Mouse (Mus musculus): ENCODE measurements at regions not wholly inside any gene's neighbourhood (a gene's known extent, or its start where the extent isn't known, plus 50 kb on each side); places are given as distances from the start of the nearest gene placed in this dataset.
"Not testable (repeated sequence)": the region's sequence is repeated elsewhere in the genome, so short reads cannot be mapped to it uniquely, and the experiment has no call there.

DNA sequence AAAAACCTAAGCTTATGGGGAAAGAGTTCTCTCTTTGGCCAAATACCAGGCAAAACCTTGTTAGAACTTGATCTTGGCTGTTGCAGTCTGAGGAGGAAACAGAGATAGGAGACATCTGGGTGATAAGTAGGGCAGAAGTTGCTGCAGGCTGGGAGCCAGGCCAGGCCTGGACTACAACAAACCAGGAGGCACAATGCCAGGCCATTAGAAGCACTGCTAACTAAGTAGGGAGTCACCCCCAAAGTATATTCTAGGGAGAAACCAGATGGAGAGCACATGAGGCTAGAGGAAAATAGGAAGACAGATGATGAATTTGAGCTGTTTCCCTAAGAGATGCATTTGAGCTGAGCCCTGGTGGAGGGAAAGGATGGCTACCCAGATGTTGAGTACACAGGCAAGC is 444.6 kb upstream of the Zfp507 start:
- intact Hi-C loops (cut with DNase I), result no loop called here
- DNase-seq (ENCODE audit: extremely low spot score in 1 of 2, low spot score in 2 of 2), result no peak

GRCm38 (mm10) chr7:36236673-36237072 is 433.9 kb upstream of the Zfp507 start:
- intact Hi-C loops (cut with DNase I), result no loop called here
- DNase-seq (ENCODE audit: extremely low spot score in 1 of 2, low spot score in 2 of 2), result no peak

- intact Hi-C loops (cut with DNase I), result no loop called here
- no peak for DNase-seq (ENCODE audit: extremely low spot score in 1 of 2, low spot score in 2 of 2)
Measured at GRCm38 (mm10) chr7:36229031-36229430, 426.2 kb upstream of the Zfp507 start.

GRCm38 (mm10) chr7:36224416-36224815 is 421.6 kb upstream of the Zfp507 start:
- DNase-seq (ENCODE audit: extremely low spot score in 1 of 2, low spot score in 2 of 2), result no peak
- intact Hi-C loops (cut with DNase I), result no loop called here

DNA sequence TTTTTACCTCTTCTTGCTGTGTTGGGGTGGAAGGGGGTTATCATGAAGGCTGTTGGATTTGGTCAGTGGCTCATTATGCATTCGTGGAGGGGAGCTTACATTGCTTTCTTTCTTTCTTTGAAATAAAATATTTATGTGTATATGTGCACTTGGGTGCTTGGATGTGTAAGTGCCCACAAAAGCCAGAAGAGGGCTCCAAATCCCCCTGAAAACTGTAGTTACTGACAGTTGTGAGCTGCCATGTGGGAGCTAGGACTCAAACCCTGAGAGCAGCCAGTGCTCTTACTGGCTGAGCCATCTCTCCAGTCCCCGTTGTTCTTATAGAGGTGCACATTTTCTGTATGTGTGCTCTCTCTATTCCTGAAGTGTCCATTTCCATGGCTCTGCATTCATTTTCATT is 415.6 kb upstream of the Zfp507 start:
- no peak for DNase-seq (ENCODE audit: extremely low spot score in 1 of 2, low spot score in 2 of 2)
- intact Hi-C loops (cut with DNase I), result no loop called here

DNA sequence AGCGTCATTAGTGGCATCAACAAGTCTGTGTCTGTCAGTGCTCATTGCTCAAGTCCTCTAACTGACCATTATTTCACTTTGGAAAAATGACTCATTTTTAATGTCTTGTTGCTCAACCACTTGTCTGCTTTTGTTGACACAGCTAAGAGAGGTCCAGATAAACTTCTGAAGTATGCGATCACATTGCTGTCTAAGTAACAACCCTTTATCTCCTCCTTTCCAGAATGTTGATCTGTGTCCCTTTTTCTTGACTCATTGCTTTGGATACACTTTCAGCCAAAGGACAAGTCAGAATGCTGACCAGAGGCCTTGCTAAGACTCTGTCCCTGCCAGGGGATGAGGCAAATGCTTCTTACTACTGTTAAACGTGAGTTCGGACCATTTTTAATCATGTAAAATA is 407.2 kb upstream of the Zfp507 start:
- intact Hi-C loops (cut with DNase I), result no loop called here
- no peak for DNase-seq (ENCODE audit: extremely low spot score in 1 of 2, low spot score in 2 of 2)

DNA sequence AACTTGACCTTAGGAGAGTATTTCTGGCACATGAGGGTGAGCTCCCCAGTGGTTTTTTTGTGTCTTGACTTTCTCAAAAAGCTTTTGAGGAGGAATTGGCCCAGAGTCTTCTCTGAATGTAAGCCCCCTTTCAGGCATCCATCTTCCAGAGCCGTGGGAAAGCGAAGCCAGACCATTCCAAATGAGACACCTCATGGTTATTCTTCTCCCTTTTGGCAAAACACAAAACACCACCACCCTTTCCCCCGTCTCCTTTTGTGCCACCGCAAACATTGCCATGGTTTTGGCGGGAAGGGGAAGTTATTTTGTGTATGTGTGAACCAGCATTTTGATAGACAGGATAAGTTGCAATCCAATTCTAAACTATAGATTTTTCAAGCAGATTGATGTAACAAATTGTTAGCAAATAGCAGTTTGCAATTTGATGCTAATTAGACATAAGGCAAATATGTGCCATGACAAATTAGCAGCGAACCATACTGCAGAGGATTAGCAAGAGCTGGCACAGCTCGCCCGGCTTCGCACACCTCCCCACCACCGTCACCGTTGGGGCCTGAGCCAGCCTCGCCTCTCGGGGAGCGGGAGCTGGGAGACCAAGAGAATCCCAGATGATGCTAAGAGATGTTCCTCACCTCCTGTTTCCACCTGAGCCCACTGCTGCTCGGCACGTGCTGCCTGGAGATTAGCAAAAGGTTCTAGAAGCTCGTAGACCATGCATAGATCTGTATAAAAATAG is 404.9 kb upstream of the Zfp507 start:
- peak in 1 of 2 experiments; percentile 39 for DNase-seq (ENCODE audit: extremely low spot score in 1 of 2, low spot score in 2 of 2)
- intact Hi-C loops (cut with DNase I), result no loop called here

DNA sequence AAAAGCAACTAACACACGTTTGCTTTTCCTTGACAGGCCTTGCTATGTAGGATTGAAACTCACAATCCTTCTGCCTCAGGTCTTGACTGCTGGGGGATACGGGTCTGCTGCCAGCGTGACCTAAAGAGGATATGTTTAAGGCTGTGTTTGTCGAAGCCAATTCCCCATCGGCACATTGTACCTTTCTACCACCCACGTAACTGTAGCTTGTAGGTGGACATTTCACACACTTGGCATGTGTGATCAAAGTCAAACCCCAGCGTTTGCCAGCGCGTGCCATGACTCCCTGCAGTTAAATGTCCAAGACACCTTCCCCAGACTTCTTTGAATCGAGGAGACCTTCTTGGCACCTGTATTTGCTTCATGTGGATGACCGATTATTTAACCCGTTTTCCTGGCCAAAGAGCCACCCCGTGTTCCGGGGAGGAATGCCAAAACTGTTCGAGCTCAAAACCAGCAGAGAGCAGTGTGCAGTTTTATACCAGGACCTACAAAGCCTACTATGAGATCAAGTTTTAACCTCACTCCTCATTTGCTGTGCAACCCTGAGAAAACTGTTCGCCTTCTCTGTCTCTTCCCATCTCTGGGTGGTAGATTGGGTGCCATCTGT is 395.4 kb upstream of the Zfp507 start:
- DNase-seq (ENCODE audit: extremely low spot score in 1 of 2, low spot score in 2 of 2), result no peak
- intact Hi-C loops (cut with DNase I), result no loop called here

DNA sequence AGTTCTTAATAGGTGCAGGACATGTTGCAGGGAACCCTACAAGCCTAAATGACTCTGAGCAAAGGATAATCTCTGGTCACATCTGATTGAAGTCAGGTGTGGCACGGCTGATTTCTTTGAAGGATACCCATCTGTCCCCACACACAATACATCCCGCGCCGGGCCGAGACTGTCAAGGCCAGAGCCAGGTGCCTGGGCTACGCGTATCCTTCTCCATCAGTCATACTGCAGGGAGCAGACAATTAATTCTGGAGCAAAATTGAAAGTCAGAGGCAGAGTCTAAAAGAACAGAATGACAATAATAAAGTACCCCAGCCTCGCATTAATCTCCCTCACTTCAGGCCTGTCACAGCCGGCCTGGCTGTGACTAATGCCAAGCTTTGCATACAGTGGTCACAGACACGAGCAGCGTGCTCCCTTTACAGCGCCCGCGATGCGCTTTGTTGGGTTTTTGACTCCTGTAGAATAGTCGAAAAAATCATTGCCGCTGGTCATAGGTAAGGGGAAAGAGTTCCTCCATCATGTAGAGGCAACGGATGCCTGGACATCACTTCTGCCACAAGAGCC is 393.4 kb upstream of the Zfp507 start:
- no peak for DNase-seq (ENCODE audit: extremely low spot score in 1 of 2, low spot score in 2 of 2)
- intact Hi-C loops (cut with DNase I), result no loop called here

DNA sequence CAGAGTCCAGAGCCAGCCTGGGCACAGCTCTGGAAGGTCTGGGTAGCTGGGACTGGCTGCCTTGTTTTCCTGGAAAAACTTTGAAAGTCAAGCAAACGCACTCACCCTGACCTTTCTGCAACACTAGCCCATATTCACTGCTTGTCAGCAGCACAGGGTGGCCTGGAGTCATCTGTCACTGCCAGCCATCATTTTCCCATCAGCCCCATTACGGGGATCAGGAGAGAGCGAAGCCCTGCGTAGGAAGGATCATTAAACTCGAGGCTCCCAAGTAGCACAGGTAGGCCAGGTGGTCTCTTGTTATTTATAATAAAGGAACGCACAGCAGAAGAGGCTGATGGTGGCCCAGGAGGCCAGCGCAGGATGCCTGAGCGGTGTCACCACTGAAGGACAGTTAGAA is 389.8 kb upstream of the Zfp507 start:
- DNase-seq (ENCODE audit: extremely low spot score in 1 of 2, low spot score in 2 of 2), result no peak
- intact Hi-C loops (cut with DNase I), result no loop called here

DNA sequence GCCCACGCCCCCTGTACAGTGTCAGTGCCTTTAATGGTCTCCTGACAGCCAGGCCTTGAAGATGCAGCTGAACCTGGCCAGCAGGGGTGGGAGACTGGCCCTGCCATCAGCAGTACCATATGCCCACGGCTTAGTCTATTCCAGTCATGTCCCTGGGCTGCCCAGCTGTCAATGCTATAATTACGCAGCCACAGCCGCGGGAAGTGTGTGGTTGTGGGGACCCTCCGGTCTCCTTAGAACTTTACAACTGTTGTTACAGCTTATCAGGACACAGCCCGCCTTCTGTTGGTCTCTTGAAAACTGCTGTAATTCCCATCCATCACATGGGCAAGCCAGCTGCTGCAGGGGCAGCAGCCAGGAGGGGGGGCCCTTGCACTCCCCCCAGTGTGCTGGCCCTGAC is 375.1 kb upstream of the Zfp507 start:
- peak in 1 of 2 experiments; percentile 37 for DNase-seq (ENCODE audit: extremely low spot score in 1 of 2, low spot score in 2 of 2)
- intact Hi-C loops (cut with DNase I), result no loop called here

GRCm38 (mm10) chr7:36175296-36175695 is 372.5 kb upstream of the Zfp507 start:
- no peak for DNase-seq (ENCODE audit: extremely low spot score in 1 of 2, low spot score in 2 of 2)
- intact Hi-C loops (cut with DNase I), result no loop called here

DNA sequence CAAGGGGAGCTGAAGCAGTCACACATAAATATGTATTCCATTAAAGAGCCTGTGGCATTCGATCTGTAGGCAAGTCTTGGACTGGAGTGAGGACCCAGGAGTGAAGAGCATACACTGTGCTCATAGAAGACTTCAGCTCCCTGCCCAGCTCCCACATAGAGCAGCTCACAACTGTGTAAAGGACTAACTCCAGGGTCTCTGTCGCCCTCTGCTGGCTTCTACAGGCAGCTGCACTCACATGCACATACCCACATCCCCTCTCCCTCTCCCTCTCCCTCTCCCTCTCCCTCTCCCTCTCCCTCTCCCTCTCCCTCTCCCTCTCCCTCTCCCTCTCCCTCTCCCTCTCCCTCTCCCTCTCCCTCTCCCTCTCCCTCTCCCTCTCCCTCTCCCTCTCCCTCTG is 369.7 kb upstream of the Zfp507 start:
- DNase-seq (ENCODE audit: extremely low spot score in 1 of 2, low spot score in 2 of 2); intact Hi-C loops (cut with DNase I): not testable (repeated sequence)

DNA sequence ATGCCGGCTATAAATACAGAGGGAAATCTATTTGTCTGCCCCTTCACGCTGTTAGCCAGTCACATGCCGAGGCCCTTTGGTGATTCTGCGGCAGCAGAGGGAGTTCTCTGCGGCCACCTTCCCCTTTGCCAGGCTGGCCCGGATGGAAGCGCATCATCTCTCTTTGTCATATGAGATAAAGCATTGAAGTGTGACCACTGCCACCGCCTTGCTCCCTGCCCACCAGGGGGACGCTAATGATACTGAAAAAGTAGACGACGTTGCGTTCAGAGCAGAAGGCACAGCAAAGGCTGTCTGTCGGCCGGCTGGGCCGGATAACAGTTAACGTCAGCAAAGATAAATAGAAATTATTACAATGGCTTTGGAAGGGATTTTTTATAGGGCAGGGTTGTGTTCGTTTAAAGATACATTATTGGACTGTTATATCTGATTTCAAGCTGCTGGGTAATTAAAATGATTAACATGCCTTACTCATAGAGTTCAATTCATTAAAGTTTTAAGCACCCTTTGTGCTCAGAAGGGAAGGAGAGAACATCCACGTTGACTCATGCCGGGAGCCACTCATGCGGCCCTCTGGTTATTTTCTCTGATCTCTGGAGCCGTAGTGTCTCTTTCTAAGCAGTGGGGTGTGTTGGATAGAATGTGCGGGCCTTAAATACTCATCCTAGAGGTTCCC is 354.6 kb upstream of the Zfp507 start:
- intact Hi-C loops (cut with DNase I), result no loop called here
- DNase-seq (ENCODE audit: extremely low spot score in 1 of 2, low spot score in 2 of 2), result no peak

DNA sequence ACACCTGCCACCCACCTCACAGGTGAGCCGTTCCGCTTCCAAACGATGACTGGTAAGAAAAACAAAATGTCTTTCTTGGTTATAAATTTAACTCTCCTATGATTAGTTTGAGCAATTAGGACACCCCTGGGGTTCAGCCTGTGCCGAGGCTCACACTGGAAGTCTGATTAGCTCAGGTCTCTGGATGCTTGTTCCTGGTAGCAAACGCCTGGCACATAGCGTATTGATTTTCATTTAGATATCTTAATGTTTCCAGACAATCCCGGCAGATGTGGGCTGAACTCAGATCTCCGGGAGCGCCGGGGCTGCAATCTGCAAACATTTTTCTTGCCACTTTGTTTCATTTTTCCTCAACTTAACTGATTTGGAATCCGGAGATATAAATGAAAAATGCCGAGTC is 353.8 kb upstream of the Zfp507 start:
- DNase-seq (ENCODE audit: extremely low spot score in 1 of 2, low spot score in 2 of 2), result no peak
- intact Hi-C loops (cut with DNase I), result no loop called here

DNA sequence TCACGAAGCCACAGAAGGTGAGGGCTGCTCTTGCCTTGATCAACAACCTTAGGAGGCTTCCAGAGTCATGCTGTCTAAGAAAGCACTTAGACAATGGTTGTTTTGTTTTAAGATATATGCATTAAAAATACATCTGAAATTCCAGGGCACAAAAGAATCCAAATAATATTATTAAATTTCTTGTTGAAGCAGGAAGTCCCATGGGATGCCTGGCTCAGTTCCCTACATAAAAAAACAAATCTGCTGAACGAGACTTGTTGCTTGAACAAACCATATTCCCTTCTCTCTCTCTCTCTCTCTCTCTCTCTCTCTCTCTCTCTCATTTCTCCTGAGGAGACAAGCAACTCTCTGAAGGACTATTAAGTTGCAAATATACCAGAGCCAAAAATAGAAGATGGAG is 352.8 kb upstream of the Zfp507 start:
- intact Hi-C loops (cut with DNase I), result no loop called here

DNA sequence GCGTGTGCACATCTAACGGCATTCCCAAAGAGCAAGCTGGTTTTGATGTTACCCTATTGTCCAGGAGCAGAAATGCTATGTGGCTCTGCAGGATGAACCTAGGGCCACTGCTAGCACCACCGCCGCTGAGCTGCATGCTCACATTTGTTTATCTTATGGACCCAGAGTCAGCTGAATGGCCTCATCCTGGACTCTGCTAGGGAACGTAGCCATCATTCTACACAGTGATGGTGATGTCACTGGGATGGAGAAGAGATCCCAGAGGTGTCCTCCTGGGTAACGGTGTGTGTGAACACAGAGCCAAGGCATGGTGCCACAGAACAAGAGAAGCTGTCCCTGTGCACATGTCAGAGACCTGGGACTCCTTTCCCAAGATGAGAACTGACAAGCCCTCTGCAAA is 352.4 kb upstream of the Zfp507 start:
- DNase-seq (ENCODE audit: extremely low spot score in 1 of 2, low spot score in 2 of 2), result no peak
- intact Hi-C loops (cut with DNase I), result no loop called here

More for the DNA sequence above, 352.8 kb upstream of the Zfp507 start:
- DNase-seq (ENCODE audit: extremely low spot score in 1 of 2, low spot score in 2 of 2), result no peak

DNA sequence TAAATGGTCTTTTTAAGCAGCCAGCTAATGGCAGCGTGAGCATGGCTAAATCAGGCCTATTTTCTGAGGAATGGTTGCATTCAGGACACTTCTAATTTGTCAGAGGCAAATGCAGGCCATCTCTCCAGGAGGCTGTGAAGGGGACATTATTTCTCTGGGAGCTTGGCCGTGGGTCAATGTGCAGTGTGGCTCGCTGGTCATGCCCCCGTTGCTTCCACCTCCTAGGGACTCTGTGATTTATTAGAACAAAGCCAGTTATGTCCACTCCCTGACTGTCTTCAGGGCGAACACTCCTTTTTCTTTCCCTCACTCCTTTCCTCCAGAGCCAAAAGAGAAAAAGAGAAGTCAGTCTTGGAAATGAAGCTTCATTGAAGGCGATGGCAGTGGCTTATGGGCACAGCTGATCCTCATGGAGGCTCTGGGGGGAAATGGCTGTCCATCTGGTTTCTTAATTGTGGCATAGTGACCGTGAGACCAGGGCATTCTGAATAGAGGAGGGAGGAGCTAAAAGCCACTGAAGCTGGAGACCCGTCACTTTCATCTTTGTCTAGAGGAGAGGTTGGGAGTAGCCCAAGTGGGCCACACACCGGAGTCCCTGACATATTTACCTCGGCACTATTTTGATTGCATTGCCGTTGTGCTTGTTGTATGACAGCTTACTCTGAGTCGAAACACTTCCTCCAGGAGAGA is 348.2 kb upstream of the Zfp507 start:
- intact Hi-C loops (cut with DNase I), result no loop called here
- no peak for DNase-seq (ENCODE audit: extremely low spot score in 1 of 2, low spot score in 2 of 2)

DNA sequence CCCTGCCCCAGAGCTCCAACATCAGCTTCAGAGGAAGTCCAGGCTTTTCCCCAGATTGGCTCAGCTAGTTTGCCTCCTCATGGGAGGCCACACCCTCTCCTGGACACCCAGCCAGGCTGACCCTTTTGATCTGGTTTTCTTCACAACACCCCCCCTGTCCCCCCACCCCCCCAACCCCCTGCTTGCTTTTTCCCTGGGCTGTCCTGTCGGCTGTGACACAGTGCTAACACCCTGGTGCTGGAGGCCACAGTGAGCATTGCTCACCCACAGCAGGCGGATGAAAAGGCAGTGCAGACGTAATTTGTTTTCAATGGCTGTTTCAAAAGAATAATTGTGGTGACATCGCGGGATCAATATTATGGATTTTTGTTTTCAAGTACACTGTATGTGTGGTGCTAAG is 333.8 kb upstream of the Zfp507 start:
- DNase-seq (ENCODE audit: extremely low spot score in 1 of 2, low spot score in 2 of 2), result no peak
- intact Hi-C loops (cut with DNase I), result no loop called here

All from left cerebral cortex, postnatal 10 days (tissue).